Mouse (Mus musculus) brain, embryonic 18.5 days (tissue): ENCODE results near the gene Wdr82.

Experiments used
- DNase-seq: peaks from one replicate; pipeline ENCODE4 v3.0.0-alpha.2; 2012; ENCODE audit warnings: low read depth, low spot score

Gene Wdr82

DNA sequence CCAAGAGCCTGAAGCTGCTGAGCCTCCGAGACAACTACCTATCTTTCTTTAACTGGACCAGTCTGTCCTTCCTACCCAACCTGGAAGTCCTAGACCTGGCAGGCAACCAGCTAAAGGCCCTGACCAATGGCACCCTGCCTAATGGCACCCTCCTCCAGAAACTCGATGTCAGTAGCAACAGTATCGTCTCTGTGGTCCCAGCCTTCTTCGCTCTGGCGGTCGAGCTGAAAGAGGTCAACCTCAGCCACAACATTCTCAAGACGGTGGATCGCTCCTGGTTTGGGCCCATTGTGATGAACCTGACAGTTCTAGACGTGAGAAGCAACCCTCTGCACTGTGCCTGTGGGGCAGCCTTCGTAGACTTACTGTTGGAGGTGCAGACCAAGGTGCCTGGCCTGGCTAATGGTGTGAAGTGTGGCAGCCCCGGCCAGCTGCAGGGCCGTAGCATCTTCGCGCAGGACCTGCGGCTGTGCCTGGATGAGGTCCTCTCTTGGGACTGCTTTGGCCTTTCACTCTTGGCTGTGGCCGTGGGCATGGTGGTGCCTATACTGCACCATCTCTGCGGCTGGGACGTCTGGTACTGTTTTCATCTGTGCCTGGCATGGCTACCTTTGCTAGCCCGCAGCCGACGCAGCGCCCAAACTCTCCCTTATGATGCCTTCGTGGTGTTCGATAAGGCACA, 54.9 kb downstream of the Wdr82 start:
- DNase-seq: no peak

DNA sequence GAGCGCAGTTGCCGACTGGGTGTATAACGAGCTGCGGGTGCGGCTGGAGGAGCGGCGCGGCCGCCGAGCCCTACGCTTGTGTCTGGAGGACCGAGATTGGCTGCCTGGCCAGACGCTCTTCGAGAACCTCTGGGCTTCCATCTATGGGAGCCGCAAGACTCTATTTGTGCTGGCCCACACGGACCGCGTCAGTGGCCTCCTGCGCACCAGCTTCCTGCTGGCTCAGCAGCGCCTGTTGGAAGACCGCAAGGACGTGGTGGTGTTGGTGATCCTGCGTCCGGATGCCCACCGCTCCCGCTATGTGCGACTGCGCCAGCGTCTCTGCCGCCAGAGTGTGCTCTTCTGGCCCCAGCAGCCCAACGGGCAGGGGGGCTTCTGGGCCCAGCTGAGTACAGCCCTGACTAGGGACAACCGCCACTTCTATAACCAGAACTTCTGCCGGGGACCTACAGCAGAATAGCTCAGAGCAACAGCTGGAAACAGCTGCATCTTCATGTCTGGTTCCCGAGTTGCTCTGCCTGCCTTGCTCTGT, 55.5 kb downstream of the Wdr82 start:
- DNase-seq: no peak

DNA sequence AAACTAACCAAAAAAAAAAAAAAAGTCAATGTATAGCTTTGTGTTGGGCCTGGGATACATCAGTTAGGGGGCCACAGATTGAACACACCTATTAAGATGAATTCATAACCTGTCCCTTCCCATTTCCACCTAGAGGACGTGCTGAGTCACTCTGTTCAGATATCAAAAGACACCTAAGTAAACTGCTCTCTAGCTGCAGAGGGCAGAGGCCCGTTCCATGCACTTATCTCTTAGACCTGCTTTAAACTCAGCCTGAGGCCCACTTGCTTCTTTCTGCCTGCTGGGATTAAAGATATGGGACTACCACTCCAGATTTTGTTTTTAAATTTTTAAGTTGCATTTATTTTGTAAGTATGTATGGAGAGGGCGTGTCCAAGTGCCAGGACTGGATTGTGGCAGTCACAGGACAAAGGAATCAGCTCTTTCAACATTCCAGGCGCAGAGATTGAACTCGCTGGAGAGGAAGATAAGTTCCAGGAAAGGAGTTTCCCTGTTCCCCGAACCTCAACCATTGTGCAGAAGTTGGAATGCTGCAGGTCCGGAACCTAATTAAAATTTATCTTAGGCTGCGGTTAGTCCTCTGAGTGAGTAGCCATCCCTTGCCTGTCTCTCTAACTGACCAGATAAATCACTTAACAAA, 57.2 kb downstream of the Wdr82 start:
- no peak for DNase-seq

DNA sequence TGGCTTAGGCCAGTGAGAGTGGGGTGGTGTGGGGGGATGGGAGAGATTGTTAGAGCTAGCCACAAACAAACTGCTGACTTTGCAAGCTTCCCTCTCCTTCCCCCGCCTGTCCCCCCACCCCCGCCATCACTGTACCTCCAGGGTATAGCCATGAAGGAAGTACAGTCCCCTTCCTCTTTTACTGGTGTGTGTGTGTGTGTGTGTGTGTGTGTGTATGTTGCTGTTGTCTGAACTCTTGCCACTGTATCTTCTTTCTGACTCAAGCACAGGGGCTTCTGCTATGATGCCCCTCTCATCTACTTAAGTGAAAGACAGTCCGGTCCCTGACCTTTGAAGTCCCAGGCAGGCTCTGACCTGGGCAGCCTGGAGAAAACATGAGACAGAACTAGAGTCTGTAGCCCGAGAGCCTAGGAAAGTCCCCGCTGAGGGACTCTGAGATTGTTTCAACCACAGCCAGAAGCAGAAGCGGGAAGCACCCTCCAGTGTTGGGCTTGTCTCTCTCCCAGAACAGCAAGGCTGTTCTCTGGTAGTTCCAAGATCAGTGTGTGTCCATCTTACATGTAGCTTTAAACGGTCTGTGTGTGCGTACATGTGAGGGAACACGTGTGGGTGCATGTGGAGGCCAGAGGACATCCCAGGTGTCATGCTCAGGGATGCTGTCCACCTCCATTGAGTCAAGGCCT, 59.5 kb downstream of the Wdr82 start:
- DNase-seq: no peak

DNA sequence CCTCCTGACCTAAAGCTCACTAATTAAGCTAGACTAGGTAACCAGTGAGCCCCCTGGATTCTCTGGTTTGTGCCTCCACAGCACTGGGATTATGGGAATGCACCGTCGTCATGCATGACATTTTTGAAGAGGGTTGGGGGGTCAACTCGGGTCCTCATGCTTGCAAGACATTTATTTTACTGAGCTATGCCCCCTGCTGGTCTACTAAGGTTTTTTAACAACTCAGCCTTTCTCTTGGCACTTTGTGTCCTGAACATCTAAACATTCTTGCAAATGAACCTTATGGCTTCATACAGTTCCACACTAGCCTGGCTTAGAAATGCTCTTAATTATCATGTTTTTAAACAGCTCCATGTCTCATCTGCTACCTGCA, 60.0 kb downstream of the Wdr82 start:
- DNase-seq: no peak

DNA sequence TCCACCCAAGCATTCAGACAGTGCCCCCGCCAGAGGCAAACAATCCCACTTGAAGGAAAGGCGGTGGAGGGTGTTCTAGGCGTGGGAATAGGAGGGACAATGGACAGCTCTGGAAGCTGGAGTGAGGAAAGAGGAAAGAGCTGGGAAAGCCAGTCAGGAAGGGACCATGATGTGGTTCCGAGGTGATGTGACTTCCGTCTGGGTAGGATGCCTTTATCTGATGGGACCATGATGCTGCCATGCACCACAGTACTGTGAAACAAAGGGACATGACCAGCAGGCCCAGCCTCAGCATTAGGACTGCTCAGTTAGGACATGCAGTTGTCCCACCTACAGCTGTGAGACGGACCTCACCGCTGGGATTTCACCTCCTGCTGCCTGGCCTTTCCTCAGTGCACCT, 60.5 kb downstream of the Wdr82 start:
- DNase-seq: no peak

DNA sequence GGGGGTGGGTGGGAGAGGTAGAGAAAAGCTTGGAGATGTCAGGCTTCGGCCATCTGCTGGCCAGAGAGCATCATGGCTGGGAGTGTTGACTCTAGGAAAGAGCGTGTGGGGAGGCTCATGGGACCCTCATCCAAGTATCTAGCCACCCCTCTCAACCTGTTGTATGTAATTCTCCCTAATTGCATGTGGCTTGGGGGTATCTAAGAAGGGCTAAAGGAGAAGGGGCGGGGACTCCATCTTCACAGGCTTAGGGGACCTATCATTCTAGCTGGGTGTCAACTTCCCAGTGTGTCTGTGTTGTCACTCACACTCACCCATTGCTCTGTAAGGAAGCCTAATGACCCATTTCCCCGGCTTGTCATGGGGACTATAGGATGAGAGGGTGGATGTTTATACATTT, 61.1 kb downstream of the Wdr82 start:
- no peak for DNase-seq

DNA sequence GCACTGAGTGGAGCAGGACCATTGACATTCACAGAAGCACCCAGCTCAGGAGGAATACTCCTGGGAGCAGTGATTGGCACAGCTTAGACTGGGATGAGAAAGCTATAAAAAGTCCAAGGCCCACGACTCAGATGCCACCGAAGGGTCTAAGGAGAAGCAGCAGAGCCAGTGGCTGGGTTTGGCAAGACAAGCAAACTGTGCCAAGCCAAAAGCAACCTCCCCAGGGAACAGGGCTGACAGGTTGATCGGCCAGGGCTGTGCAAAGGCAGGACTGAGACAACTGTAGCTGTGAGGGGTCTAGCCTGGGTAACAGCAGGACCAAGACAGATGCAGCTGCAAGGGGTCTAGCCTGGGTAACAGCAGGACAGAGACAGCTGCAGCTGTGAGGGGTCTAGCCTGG, 62.2 kb downstream of the Wdr82 start:
- no peak for DNase-seq

DNA sequence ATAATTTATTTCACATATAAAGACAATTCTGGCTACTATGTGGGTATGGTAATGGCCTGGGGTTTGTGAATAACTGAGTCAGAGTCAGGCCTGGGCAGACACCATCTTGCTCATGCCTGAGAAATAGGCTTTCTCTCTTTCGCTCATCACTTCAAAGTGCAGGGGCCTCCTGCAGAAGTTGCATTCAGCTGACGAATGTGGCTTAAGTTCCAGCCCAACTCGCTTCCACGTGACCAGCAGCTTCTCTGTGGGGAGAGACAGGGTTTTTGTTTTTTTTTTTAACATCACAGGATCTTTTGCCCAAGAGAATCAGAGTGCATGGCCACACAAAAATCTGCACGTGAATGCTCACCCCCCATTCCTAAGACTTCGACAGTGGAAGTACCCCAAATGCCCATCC, 63.2 kb downstream of the Wdr82 start:
- DNase-seq: no peak

DNA sequence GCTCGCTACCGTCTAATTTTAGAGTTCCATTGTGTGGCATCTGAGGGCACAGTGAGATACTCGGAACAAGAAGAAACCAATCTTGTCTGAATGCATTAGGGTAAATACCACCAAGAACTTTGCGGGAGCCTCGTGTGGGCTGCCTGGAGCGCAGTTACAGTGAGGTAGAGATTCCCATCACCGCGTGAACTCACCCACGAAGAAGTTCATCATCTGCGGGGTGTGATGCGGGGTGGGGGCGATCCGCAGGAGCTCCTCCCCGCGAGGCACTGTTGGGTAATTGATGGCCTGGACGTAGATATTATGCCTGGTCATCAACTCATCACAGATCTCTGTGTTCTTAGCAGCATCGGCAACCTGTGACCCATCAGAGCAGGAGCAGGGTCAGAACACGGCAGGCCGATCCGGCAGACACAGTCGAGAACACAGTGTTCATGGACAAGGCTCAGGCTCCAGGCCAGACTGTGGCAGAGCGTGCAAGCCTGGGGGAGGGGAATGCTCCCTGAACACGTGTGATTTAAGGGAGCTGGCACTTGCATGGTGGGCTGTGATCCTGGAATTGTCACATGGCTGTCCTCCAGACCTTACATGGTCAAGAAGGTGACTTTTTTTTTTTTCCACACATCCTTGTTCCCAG, 64.6 kb downstream of the Wdr82 start:
- no peak for DNase-seq

DNA sequence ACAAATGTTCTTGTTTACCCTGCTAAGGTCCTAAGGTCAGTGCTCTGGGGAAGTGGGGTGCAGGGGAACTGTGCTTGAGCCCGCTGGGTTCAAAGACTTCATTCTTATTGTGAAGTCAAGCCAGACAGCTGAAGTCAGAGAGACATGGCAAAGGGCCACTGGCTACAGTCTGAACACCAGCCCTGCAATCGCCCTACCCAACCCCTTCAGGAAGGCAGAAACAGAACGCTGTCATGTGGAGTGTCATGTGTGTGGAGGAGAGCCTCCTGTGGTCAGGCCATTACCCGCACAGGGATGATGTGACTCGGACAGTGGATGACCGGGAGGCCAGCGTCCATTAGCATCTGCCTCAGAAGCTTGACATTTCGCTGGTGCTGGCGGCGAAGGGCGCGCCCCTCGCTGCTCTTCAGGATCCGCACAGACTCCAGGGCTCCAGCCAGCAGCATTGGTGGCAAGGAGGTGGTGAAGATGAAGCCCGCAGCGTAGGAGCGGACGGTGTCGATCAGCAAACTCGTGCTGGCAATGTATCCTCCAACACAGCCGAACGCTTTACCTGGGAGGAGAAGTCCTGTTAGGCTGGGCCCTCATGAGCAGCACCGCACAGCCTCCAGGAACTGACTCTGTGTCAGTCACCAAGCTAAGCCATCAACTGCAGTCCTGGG, 65.6 kb downstream of the Wdr82 start:
- no peak for DNase-seq

DNA sequence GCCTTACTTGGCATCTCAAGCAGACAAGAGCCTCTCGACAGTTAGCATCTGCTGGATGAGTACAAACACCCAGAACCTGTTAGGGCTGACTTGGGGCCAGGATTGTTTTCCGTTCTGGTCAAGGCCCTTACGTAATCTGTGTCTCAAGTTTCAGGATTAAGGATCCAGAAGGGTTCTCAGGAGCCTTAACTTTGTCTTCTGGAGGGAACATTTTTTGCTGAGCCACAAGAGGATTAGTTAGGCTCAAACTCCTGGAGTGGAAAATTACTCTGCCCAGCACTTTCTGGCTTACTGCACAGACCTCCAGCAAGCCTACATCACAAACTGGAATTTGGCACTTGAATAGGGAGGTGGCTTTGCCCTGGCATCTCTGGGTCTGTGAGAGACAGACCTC, 66.1 kb downstream of the Wdr82 start:
- DNase-seq: no peak

DNA sequence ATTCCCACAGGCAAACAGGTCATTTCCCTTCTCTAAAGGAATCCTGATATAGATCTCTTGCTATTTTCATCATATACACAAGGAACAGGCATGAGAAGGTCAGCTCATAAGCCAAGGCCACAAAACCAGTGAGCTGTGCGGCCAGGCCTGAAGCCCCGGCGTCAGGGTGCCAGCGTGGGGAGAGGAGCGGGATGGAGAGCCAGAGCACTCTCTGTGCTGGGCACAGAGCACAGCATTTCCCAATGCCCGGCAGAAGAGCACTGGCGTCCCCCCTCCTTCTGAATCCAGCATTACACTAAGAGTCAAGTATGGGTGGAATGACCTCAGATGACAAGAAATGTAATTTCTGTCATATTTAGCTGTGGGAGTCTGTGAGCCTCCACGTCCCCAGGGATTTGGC, 66.7 kb downstream of the Wdr82 start:
- DNase-seq: no peak

DNA sequence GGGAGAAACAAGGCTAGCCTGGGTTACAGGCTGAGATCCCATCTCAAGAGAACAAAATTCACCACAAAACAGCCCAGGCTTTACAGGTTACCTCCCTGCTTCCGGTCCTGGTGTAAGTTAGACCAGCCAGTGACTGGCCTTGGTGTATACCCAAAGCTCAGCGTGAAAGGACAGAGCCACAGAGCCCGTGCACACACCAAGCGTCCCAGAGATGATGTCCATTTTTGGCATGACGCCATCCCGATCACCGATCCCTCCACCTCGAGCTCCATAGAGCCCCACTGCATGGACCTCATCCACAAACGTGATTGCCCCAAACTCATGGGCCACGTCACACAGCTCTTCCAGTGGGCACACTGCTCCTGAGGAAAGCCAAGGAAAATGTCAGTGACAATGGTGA, 67.2 kb downstream of the Wdr82 start:
- no peak for DNase-seq
